Mouse (Mus musculus): Measurements from ENCODE around the gene Hoxc9.

The Hoxc9 gene

DNA sequence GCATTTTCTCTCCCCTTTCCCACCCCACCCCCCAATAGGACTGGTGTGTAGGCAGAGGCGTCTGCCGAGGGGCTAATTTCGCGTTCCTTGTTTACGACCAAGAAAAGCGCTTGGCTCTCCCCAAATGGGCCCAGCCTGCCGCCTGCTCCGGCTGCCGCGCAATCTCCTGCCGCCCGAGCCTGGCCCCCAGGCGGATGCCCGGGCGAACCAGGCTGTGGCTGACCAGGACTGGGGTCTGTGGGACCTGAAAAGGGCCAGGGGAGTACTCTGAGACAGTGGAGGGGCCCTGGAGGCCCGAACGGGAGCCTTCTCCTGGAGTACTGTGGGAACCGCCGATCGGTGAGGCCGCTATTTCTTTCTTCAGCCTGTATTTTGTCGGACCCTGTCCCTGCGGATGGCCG, 24.3 kb downstream of the Hoxc9 start:
- no peak for DNase-seq (ENCODE audit: low read depth)

GRCm38 (mm10) chr15:103001370-103001769, 25.1 kb downstream of the Hoxc9 start:
- DNase-seq (ENCODE audit: low read depth) = no peak

GRCm38 (mm10) chr15:103002156-103002555, 25.9 kb downstream of the Hoxc9 start:
- DNase-seq (ENCODE audit: low read depth) = no peak

GRCm38 (mm10) chr15:103002821-103003448, 26.7 kb downstream of the Hoxc9 start:
- no peak for DNase-seq (ENCODE audit: low read depth)

GRCm38 (mm10) chr15:103005308-103005707, 29.1 kb downstream of the Hoxc9 start:
- DNase-seq (ENCODE audit: low read depth) = no peak

- DNase-seq (ENCODE audit: low read depth) = no peak
These were observed 29.6 kb downstream of the Hoxc9 start for GRCm38 (mm10) chr15:103005797-103006196.

GRCm38 (mm10) chr15:103006326-103006725, 30.1 kb downstream of the Hoxc9 start:
- DNase-seq (ENCODE audit: low read depth) = no peak

DNA sequence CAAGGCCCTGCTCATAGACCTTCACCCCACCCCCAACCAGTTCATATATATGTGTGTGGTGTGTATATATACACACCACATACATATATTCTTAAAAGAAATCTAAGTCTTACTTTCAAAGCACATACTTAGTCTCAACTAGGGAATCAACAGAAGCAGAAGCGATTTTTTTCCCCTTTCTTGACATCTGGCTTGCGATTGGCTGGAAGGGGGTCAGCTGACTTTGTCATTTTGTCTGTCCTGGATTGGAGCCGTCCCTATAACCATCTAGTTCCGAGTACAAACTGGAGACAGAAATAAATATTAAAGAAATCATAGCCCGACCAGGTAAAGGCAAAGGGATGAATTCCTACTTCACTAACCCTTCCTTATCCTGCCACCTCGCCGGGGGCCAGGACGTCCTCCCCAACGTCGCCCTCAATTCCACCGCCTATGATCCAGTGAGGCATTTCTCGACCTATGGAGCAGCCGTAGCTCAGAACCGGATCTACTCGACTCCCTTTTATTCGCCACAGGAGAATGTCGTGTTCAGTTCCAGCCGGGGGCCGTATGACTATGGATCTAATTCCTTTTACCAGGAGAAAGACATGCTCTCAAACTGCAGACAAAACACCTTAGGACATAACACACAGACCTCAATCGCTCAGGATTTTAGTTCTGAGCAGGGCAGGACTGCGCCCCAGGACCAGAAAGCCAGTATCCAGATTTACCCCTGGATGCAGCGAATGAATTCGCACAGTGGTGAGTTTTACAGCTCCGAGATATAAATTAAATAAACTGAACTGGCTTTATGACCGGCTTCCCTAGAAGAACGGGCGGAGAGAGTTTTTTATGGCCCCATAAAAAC, 33.2 kb downstream of the Hoxc9 start:
- no peak for DNase-seq (ENCODE audit: low read depth)

GRCm38 (mm10) chr15:103010112-103010846, 34.0 kb downstream of the Hoxc9 start:
- DNase-seq (ENCODE audit: low read depth) = no peak

- DNase-seq (ENCODE audit: low read depth) = no peak
These were observed 34.8 kb downstream of the Hoxc9 start for GRCm38 (mm10) chr15:103010847-103011555.

DNA sequence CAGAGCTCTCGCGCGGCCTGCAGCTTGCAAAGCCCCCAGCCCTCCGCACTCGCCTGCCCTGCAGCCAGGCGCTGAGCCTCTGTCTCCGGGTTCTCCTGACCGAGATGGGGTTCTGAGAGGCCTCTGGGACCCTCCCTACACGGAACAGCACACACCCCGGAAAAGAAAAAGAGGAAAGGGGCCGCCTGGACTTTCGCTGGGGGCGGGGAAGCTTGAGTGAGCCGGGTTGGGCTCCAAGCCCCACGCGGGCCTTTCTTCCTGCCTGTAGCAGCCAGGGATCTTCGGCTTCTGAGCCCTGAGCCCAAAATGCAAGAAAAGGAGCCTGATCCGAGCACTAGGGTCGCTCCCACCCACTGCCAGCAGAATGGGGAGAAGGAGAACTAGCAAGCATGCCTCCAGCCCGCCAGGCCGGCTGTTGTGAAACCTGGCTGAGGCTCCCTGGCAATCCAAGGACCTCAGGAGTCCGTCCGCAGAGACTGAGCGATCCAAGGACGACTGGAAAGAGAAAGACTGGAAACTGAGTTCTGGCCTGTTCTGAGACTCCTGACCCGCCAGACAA, 35.8 kb downstream of the Hoxc9 start:
- no peak for DNase-seq (ENCODE audit: low read depth)

GRCm38 (mm10) chr15:103013238-103013984, 37.2 kb downstream of the Hoxc9 start:
- DNase-seq (ENCODE audit: low read depth) = peak; percentile 42

DNA sequence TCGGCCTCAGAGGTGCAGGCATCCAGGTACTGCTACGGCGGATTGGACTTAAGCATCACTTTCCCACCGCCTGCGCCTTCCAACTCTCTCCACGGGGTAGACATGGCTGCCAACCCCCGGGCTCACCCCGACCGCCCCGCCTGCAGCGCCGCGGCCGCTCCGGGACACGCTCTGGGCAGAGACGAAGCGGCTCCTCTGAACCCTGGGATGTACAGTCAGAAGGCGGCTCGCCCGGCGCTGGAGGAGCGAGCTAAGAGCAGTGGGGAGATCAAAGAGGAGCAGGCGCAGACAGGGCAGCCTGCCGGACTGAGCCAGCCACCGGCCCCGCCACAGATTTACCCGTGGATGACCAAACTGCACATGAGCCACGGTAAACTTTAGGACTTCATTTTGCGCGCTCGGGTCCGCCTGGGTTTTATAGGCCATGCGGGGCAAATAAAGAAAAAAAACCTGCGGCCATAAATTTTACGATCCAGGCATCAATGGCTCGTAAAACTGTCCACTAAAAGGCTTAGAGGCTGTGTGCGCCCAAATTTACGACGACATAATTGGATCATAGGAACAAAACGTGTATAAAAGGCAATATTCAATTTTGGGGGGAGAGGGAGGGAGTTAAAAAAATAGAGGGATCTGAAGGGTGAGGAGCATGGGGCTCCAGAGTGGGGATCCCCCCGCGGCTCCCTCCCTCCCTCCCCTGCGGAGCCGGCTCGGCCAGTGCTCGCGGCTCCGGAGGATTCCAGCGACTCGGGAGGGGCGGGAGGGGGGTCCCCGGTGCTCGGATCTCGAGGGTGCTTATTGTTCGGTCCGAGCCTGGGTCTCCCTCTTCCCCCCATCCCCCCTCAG, 38.1 kb downstream of the Hoxc9 start:
- DNase-seq (ENCODE audit: low read depth) = no peak

GRCm38 (mm10) chr15:103015009-103015399, 38.8 kb downstream of the Hoxc9 start:
- DNase-seq (ENCODE audit: low read depth) = no peak

GRCm38 (mm10) chr15:103015406-103016166, 39.3 kb downstream of the Hoxc9 start:
- DNase-seq (ENCODE audit: low read depth) = no peak

DNA sequence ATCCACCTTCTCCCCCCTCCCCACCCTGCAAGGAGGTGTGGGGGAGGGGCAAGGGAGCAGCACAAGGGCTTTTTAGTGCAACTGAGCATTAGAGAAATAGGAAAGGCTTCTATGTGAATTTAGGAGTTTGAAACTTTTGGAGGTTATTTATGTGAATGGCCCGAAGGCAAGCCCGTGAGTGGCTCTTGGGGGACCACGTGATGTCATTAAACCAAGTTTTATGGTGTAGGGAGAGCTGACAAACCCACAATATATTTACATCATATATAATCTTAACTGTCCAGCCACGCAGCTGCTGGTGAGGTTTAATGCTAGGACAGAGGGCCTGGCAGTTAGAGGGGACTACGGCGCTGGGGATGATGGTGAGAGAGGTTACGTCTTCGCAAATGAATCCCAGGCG, 42.4 kb downstream of the Hoxc9 start, which contains the start of gene Hoxc4:
Hoxc4 (plus strand) TSS at position 299 of the 400 bp plus-strand sequence.
- DNase-seq (ENCODE audit: low read depth) = no peak

GRCm38 (mm10) chr15:103020899-103021418, 44.7 kb downstream of the Hoxc9 start:
- DNase-seq (ENCODE audit: low read depth) = no peak

DNA sequence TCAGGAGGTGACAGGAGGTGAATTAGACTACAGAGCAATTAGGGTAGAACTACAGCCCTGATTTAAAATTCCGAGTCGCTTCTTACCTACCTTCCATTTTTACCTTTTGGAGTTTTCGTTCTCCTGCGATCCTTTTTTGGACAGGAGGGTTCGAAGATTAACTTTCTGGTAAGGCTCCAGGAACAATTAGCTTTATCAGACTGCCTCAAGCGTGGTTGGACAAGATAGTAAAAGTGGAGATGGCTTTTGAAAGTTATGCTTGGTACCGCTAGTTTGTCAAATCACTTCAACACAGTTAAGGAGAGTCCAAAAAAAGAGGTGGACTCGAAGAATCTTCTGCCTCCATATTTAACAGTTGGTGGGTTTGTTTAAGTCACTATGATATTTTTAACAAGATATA, 45.3 kb downstream of the Hoxc9 start:
- no peak for DNase-seq (ENCODE audit: low read depth)

- DNase-seq (ENCODE audit: low read depth) = no peak
These were observed 47.9 kb downstream of the Hoxc9 start for GRCm38 (mm10) chr15:103024131-103024530.
